Mouse (Mus musculus) embryonic facial prominence, embryonic 12.5 days (tissue): ENCODE data around the gene Fsip1. TPM values are rescaled to one million over a fixed set of nuclear protein-coding genes. Genes with fewer than 3 reads are reported as not detected.
A peak's percentile ranks its signal among the peaks of the same experiment; 100 is the strongest.

Source experiments
- ATAC-seq: fragments of 200-750 bp; cut with Nextera tagmentation; 2 replicates; pipeline ENCODE4 v1.8.0; 2017; ENCODE audit not compliant: insufficient number of reproducible peaks, insufficient read depth, low FRiP score, low TSS enrichment
- H3K27ac ChIP-seq: fragments of 300-500 bp; sonication (generic); 2 replicates; pipeline ENCODE4 v1.5.1; 2016; ENCODE audit warnings: mild to moderate bottlenecking
- H3K27me3 ChIP-seq: fragments of 300-500 bp; sonication (generic); 2 replicates; pipeline ENCODE4 v1.6.1; 2016; ENCODE audit warnings: mild to moderate bottlenecking, moderate library complexity
- H3K36me3 ChIP-seq: fragments of 300-500 bp; sonication (generic); 2 replicates; pipeline ENCODE4 v1.6.1; 2016; ENCODE audit warnings: mild to moderate bottlenecking
- H3K4me1 ChIP-seq: fragments of 300-500 bp; sonication (generic); 2 replicates; pipeline ENCODE4 v1.6.1; 2016
- H3K4me2 ChIP-seq: fragments of 300-500 bp; sonication (generic); replicated peaks from 2 replicates; pipeline ENCODE4 v1.6.1; 2016; ENCODE audit warnings: mild to moderate bottlenecking, moderate library complexity
- H3K4me3 ChIP-seq: fragments of 300-500 bp; sonication (generic); 2 replicates; pipeline ENCODE4 v1.5.1; 2016; ENCODE audit warnings: mild to moderate bottlenecking
- H3K9ac ChIP-seq: fragments of 300-500 bp; sonication (generic); 2 replicates; pipeline ENCODE4 v1.6.1; 2016; ENCODE audit warnings: mild to moderate bottlenecking, moderate library complexity
- H3K9me3 ChIP-seq: fragments of 300-500 bp; sonication (generic); 2 replicates; pipeline ENCODE4 v1.6.1; 2016; ENCODE audit warnings: mild to moderate bottlenecking, moderate library complexity
- WGBS: fragments of 180-500 bp; shearing (Covaris S2); methylation state at CpG from one replicate; pipeline ENCODE4 v1.1.7; 2016; 5-methylcytosine and 5-hydroxymethylcytosine counted together
- polyA plus RNA-seq: library from polyadenylated mRNA; unstranded; fragments of >200 nt; fragmentation: Nextera tagmentation; extraction: Ambion mirVana; gene quantifications from 2 replicates; pipeline ENCODE4 v1.2.1, GENCODE M21; 2016

The Fsip1 gene
- polyA plus RNA-seq, 1 experiment from 2014 or later = 1.9 TPM

DNA sequence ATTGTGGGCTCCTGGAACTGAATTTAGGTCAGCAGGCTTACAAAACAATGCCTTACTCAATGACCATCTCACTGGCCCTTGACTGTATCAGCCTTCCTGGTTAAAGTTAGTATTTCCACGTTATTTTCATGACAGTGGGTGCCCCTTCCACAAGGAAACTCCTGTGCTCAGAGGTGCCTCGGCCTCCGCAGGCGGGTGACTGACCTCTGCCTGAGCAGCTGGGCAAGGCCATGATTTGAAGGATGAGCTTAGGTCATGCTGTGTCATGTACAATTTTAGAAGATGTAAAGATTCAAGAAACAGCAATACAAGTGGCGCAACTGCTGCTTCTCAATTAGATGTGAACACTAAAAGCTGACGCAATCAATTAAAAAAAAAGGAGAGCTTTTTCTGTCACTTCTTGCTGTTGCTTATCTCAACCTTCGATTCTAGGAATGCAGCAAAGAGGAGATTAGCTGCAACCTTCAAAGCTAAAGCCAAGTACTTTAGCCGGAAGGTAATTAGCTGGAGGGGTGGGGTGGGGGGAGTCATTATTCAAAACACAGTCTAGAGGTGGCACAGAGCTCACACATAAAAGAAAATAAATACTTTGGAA is 50.7 kb downstream of the Fsip1 start:
- Histone ChIP-seq H3K9ac (no peak overlapping the region), H3K4me2 (no peak overlapping the region), H3K27me3 (no peaks in the 10 kb centered on the region), H3K27ac (no peak overlapping the region), H3K4me3 (no peak overlapping the region), H3K36me3 (no peaks in the 10 kb centered on the region), H3K9me3 (no peaks in the 10 kb centered on the region), H3K4me1 (peaks cover 16% of the 10 kb centered on the region; the same call in 1 of the 2 replicates)
- no peak for ATAC-seq
- 37% methylated on average over 8 of the region's 8 CpGs for WGBS

DNA sequence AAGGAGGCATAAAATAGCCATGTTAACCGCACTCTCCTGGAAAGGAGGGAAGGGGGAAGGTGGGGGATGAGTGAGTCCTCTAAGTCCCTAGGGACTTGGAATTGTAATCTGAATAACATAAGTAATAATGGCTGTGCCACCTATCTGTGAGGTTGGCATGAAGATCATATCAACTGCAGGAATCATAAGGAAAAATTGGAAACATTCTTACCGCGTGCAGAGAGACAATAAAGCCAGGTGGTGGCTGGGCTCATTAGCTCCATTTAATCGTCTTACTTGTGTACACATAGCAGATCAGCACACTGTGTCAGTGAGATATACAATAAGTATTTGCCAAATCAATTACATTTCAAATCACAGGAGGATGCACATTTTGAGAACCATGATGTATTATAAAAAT is 52.1 kb downstream of the Fsip1 start:
- H3K27me3 ChIP-seq = no peaks in the 10 kb centered on the region
- ATAC-seq = no peak
- no peak overlapping the region for H3K27ac ChIP-seq
- 78% methylated on average over 4 of the region's 4 CpGs for WGBS
- no peaks in the 10 kb centered on the region for H3K9me3 ChIP-seq
- H3K36me3 ChIP-seq = no peaks in the 10 kb centered on the region
- no peak overlapping the region for H3K4me2 ChIP-seq
- H3K9ac ChIP-seq = no peak overlapping the region
- no peak overlapping the region for H3K4me3 ChIP-seq
- H3K4me1 ChIP-seq = peaks cover 16% of the 10 kb centered on the region; the same call in 1 of the 2 replicates

GRCm38 (mm10) chr2:118203739-118204461 is 52.9 kb downstream of the Fsip1 start:
- H3K4me3 ChIP-seq = no peak overlapping the region
- no peak overlapping the region for H3K27ac ChIP-seq
- H3K4me2 ChIP-seq = 0 out of 2 replicates have a peak overlapping the region, but pooled peaks have one; percentile 5
- ATAC-seq = no peak
- H3K9me3 ChIP-seq = no peaks in the 10 kb centered on the region
- 21% methylated on average over 16 of the region's 16 CpGs for WGBS
- no peak overlapping the region for H3K9ac ChIP-seq
- no peaks in the 10 kb centered on the region for H3K36me3 ChIP-seq
- no peaks in the 10 kb centered on the region for H3K27me3 ChIP-seq
- peaks cover 16% of the 10 kb centered on the region; the same call in 1 of the 2 replicates for H3K4me1 ChIP-seq

DNA sequence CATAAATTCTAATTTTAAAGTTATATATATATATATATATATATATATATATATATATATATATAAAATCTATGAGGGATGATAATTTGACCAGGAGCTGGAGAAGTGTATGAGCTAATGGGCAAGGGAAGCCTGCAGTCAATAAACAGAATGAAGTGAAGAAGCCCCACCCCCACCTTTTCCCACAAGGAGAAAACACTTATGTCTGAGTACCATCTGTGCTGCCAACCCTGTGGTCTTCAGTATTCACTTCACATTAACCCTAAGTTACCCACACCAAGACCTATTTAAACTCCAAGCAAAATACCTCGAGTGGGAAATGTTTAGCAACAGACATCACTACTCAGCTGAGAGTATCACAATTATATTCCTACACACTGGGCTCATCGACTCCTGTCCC is 53.8 kb downstream of the Fsip1 start:
- no peak for ATAC-seq
- H3K4me2 ChIP-seq = no peak overlapping the region
- H3K27me3 ChIP-seq = no peaks in the 10 kb centered on the region
- H3K9ac ChIP-seq = no peak overlapping the region
- no peak overlapping the region for H3K4me3 ChIP-seq
- 62% methylated on average over 2 of the region's 2 CpGs for WGBS
- no peak overlapping the region for H3K27ac ChIP-seq
- H3K36me3 ChIP-seq = no peaks in the 10 kb centered on the region
- H3K9me3 ChIP-seq = no peaks in the 10 kb centered on the region
- peaks cover 16% of the 10 kb centered on the region; the same call in 1 of the 2 replicates for H3K4me1 ChIP-seq

DNA sequence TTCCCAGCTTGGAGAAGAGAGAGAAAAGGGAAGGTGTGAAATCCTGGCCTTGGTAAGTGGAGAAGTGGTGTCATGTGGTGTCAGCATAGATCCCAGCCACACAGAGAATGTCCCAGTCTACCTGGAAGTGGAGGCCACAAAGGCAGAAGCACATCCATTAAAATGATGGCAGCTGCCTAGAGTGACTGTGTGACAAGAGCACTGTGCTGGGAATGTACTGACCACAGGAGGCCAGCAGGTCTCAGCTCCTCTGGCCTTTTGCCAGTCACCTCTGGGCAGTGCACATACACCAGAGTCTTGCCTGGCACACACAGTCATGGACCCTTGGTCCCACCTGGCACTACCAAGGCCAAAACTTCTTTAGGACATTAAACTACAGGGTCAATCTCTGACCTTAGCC is 54.8 kb downstream of the Fsip1 start:
- Histone ChIP-seq H3K4me3 (no peak overlapping the region), H3K4me1 (peaks cover 16% of the 10 kb centered on the region; the same call in 1 of the 2 replicates), H3K4me2 (no peak overlapping the region)

DNA sequence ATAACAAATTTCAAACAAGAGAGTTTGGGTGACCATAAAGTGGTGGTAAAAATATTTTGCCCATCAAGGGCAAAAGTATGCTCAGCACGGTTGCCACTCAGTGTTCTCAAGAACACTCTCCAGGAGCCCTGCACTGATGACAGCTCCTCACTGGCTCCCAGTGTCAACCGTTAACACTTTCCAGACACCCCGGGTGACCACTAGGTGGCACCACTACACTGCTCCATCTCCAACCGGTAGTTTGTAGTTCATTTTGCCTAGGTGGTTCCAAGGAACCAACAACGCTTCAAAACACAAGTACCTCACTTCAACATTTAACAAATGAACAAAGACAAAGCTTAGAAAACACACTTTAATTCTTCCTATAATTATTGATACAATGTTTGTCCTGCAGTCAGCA is 56.9 kb downstream of the Fsip1 start:
- H3K4me3 ChIP-seq = no peak overlapping the region
- H3K27me3 ChIP-seq = no peaks in the 10 kb centered on the region
- ATAC-seq = no peak
- H3K36me3 ChIP-seq = no peaks in the 10 kb centered on the region
- no peaks in the 10 kb centered on the region for H3K9me3 ChIP-seq
- no peak overlapping the region for H3K27ac ChIP-seq
- H3K9ac ChIP-seq = no peak overlapping the region
- 9% methylated on average over 5 of the region's 5 CpGs for WGBS
- no peak overlapping the region for H3K4me2 ChIP-seq
- H3K4me1 ChIP-seq = peaks cover 16% of the 10 kb centered on the region; the same call in 1 of the 2 replicates

More for the DNA sequence above, 54.8 kb downstream of the Fsip1 start:
- H3K9ac ChIP-seq = no peak overlapping the region
- no peak for ATAC-seq
- H3K9me3 ChIP-seq = no peaks in the 10 kb centered on the region
- no peaks in the 10 kb centered on the region for H3K36me3 ChIP-seq
- H3K27me3 ChIP-seq = no peaks in the 10 kb centered on the region
- no peak overlapping the region for H3K27ac ChIP-seq

GRCm38 (mm10) chr2:118196966-118197365 is 59.8 kb downstream of the Fsip1 start:
- Histone ChIP-seq H3K27me3 (no peaks in the 10 kb centered on the region), H3K9ac (no peak overlapping the region), H3K36me3 (no peaks in the 10 kb centered on the region), H3K4me3 (no peak overlapping the region), H3K9me3 (no peaks in the 10 kb centered on the region), H3K27ac (no peak overlapping the region), H3K4me1 (no peaks in the 10 kb centered on the region), H3K4me2 (no peak overlapping the region)
- no peak for ATAC-seq
- 82% methylated on average over 3 of the region's 3 CpGs for WGBS

GRCm38 (mm10) chr2:118182136-118182535 is 74.6 kb downstream of the Fsip1 start:
- Histone ChIP-seq H3K27ac (no peak overlapping the region), H3K4me2 (no peak overlapping the region), H3K4me3 (no peak overlapping the region), H3K27me3 (no peaks in the 10 kb centered on the region), H3K9ac (no peak overlapping the region), H3K36me3 (no peaks in the 10 kb centered on the region), H3K4me1 (peaks cover 4% of the 10 kb centered on the region; the same call in 1 of the 2 replicates), H3K9me3 (no peaks in the 10 kb centered on the region)
- WGBS = 75% methylated on average over 2 of the region's 2 CpGs
- no peak for ATAC-seq

DNA sequence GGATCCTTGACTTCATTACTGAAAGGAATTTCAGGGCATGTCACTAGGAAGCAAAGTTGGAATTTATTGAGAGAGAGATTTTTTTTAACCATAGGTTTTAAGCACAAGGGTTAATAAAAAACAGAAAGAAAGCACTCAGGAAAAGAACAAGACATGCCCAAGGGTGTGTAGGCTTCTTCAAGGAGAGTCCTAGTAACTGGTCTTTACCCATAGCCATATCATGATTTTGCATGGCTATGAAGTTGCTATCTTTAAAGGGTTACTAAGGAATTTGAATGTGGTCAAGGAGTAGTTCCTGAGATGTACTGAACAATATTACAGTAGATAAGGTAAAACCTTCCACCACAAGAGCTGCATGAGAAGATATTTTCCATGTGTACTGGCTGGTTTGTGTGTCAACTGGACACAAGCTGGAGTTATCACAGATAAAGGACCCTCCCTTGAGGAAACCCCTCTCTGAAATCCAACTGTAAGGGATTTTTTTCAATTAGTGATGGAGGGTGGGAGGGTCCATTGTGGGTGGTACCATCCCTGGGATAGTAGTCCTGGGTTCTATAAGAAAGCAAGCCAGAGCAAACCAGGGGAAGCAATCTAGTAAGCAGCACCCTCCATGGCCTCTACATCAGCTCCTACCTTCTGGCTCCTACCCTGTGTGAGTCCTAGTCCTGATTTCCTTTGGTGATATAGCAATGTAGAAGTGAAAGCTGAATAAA is 76.7 kb downstream of the Fsip1 start:
- Histone ChIP-seq H3K4me2 (peak overlapping the region; percentile 48), H3K36me3 (no peaks in the 10 kb centered on the region), H3K27me3 (no peaks in the 10 kb centered on the region), H3K27ac (peak overlapping the region; percentile 69), H3K4me3 (0 out of 2 replicates have a peak overlapping the region, but pooled peaks have one; percentile 16), H3K4me1 (peaks cover 4% of the 10 kb centered on the region; the same call in 1 of the 2 replicates), H3K9ac (no peak overlapping the region), H3K9me3 (no peaks in the 10 kb centered on the region)
- no peak for ATAC-seq

DNA sequence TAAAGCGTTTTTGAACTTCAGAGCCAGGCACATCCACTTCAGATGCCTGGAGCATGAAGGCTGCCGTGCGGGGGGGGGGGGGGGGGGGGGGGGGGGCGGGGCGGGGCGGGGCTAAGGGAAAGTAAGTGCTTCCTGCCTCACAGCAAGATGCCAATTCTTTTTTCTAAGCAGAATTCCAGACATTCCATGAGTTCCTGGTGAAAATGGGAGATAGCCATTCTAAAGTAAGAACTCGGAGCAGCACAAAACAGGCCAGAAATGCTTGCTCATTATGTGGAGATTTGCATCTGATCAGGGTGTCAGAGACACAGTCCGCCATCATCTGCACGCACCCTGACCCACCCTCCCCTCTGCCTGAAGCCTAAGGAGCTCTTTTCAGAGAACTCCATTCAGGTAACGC is 77.3 kb downstream of the Fsip1 start:
- WGBS = 3% methylated on average over 6 of the region's 10 CpGs
- no peaks in the 10 kb centered on the region for H3K27me3 ChIP-seq
- peak overlapping the region; percentile 48 for H3K4me2 ChIP-seq
- H3K9me3 ChIP-seq = no peaks in the 10 kb centered on the region
- peaks cover 8% of the 10 kb centered on the region; the same call in 1 of the 2 replicates for H3K4me1 ChIP-seq
- 0 out of 2 replicates have a peak, but pooled peaks have one; percentile 47 for ATAC-seq
- H3K36me3 ChIP-seq = no peaks in the 10 kb centered on the region
- H3K4me3 ChIP-seq = 0 out of 2 replicates have a peak overlapping the region, but pooled peaks have one; percentile 16
- H3K9ac ChIP-seq = no peak overlapping the region
- H3K27ac ChIP-seq = peak overlapping the region; percentile 69

GRCm38 (mm10) chr2:118174558-118175383 is 82.0 kb downstream of the Fsip1 start:
- Histone ChIP-seq H3K9ac (no peak overlapping the region), H3K4me1 (peaks cover 4% of the 10 kb centered on the region; the same call in 1 of the 2 replicates), H3K36me3 (no peaks in the 10 kb centered on the region), H3K4me2 (no peak overlapping the region), H3K4me3 (no peak overlapping the region), H3K27ac (no peak overlapping the region), H3K9me3 (no peaks in the 10 kb centered on the region), H3K27me3 (no peaks in the 10 kb centered on the region)
- WGBS = 59% methylated on average over 10 of the region's 10 CpGs
- no peak for ATAC-seq
